Mouse (Mus musculus) c-Kit-positive CD71-negative TER-119-negative erythroid progenitor cells, embryonic 14.5 days (primary cell): ENCODE measurements around the gene Aipl1.

ENCODE experiments used
- DNase-seq: peaks from one replicate; pipeline ENCODE4 v3.0.0-alpha.2; 2013; ENCODE audit warnings: low read depth

Aipl1 gene

DNA sequence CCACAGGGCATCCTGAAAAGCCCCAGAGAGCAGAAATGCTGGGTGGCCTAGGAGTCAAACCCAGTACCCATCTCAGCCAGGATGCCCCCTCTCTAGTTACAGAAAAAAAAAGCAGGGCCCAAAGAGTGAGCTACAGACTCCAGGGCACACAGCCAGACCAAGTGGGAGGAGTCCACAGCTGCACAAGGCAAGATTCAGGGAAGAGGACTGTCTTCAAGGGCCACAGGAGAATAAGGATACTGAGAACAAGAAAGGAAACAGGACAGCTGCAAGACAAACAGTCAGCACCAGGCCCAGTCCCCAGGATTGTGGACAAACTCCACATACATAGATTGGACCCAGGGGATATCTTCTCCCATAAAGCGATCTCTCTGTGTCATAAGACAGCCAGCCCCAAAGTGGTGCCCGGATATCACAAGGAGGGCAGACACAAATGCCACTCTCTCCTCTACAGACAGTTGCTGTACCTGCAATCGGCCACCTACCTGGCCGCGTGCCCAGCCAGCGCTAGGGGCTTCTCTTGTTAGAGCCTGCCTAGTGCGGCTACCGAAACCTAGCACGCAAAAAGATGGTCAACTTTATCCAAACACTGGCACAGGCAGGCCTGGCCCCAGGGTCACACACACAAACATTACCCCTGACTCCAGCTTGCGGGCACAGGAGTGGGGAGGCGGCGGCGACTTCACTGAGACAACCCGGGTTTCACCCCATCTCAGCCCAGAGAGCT lies 13.0 kb upstream of the Aipl1 start:
- no peak for DNase-seq

DNA sequence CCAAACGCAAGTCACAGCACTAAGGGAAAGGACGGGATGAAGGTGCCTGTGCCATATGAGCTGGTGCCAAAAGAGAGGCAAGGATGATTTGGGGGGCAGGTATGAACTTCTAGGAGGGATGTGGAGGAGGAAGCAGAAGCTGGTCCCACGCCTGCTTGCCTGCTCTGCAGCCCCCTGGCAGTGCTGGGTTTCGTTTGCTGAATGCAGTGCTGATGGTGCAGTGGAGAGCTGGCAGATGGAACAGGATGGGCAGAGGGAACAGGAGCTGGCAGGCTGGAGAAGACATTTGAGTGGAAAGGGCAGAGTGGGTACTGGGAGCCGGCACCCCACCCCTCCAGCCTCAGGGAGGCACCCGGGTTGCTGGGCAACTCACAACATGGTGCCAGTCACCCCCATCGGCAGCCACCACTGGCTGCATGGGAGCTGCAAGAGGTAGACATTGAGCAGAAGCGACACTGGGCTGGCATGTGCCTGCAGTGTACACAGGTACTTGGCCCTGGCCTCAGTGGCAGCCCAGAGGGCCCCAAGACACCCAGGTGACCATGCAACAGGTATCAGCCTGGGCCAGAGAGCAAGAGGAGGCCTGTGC lies 12.0 kb upstream of the Aipl1 start:
- DNase-seq: no peak

DNA sequence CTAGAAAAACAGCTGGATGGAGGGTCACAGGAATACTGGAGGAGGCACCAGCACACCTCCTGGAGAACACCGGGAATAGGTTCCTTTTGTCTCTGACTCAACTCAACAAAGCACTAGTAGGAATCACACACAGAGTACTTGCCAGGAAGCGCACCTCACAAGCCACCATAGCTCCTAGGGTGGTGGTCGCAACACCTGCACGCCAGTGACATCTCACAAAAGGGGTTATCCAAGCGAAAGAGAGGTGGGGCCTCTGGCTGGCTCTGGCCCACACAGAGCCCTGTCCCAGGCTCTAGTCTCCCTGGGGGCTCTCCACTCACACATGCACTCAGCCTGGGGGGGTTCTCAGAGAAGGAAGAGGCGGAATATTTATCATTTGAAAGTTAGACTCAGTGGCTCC lies 11.4 kb upstream of the Aipl1 start:
- no peak for DNase-seq

DNA sequence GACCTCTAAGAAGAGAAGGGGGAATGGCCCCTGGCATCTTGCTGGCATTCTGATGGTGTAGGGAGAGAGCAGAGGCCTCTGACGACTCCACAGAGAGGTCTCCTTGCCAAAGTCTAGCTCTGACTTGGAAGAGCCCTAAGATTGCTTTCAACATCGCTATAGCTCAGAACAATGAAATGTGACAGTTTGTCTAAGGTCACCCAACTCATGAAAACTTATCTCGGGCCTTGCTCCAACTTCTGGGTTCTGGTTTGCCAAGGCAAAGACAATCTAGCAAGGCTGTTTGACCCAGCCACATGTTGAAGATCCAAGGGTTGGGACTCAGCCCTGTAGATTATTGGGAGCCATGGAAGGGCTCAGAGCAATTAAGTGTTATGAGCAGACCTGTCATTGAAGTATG lies 6.9 kb upstream of the Aipl1 start:
- no peak for DNase-seq

DNA sequence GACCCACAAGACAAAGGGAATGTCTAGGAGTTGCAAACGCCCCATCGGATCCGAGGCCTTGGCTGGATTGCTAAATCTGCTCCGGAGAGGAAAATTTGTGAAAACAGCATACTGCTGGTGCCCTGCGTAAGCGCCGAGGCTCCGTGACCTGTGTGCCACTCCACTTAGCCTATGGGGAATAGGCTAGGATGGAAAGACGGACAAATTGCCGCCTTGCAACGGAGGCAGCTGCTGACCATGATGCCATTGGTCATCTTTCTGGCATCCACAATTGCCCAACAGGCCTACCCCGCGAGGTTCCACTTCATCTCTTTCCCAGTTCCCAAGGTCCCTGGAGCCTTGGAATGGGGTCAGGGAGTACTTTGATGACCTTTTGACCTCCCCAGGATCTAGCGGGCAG lies 5.3 kb upstream of the Aipl1 start:
- DNase-seq: no peak

DNA sequence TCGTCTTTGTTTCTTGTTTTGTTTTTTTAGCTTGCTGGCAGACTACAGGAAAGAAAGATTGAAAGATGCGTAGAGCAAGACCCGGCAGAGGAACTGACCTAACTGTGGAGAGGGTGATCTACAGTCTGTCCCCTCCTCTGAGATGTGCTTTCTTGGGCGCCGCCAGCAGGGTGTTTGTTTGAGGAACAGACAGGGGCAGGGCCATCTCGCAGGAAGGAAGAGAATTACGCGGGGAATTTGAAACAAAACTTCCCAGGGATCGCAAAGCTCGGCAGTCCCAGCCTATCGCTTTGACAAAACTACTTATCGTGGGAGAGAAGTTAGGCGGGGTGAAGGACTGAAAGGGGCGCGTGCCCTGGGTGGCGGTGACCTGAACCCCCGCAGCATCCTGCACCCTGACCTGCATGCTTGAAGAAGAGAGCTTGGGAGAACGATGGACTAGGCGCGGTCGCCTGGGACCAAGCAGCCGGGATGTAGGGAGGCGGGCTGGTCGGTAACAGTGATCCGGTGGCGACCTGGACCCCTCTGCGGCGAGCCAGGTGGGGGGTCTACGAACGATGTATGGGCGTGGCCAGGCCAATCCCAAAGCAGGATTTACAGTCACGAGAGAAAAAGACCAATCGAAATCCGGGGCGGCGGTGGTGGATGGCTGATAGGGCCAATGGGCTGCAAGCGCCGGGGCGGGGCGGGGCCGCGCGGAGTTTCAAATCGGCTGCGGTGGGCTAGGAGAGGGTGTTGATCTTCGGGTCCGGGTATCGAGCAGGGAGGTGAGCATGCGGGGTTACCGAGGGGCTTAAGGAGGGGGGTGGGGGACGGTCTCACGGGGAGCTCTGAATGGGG lies 4.7 kb upstream of the Aipl1 start, which contains the start of gene Pimreg:
TSS of gene Pimreg (plus strand) at position 265 of the 840 bp plus-strand sequence.
- DNase-seq: peak; percentile 74

DNA sequence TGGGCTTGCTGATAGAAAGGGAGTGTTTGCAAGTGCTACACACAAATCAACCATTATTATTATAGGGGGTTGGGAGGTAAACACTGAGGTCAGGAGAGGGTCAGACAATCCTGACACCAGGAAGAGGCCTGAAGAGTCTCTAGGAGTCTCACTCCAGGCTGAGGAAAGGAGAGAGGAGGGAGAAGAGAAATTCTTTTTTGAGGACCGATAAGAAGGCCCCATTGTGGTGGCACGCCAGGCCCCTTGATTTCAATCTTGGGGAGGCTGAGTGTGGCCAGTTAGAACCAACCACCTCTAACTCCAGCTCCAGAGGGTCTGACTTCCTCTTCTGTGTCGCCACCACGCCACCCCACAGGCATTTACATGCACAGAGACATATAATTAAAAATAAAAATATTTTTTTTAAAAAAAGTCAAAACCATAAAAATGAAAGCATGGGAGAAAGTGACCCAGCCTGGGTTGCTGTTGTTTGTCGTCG lies 4.0 kb upstream of the Aipl1 start:
- DNase-seq: no peak

DNA sequence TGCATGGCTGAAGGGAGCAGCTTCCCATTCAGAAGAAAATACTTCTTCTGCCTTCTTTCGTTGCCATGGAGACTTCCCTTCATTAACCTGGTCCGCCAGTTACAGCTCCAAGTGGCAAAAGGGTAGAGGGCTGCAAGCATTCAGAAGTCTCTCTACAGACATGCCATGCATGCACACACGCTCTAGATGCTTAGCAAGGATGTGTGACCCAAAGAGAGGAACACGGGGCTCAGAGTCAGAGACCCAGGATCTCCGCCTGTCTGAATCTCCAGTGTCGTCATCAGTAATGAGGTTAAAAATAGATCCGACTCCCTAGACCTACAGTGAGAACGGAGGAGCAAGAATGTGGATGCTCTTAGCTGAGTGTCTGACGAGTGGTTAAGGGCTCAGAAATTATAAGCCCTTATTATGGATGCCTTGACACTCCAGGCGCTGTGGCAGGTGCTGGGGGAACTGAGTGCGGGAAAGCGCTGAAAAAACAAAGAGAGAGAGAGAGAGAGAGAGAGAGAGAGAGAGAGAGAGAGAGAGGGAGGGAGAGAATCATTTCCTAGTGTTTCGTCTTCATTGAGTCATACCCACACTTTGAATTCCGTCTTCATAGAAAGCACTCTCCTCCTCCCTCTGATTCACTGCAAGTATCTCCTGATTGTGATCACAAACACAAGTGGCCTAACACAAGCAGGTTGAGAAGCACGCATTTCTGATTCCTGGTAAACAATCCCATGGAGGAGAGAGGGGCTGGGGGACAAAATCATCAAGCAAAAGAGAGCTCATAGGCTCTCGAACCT lies 2.5 kb upstream of the Aipl1 start:
- no peak for DNase-seq

DNA sequence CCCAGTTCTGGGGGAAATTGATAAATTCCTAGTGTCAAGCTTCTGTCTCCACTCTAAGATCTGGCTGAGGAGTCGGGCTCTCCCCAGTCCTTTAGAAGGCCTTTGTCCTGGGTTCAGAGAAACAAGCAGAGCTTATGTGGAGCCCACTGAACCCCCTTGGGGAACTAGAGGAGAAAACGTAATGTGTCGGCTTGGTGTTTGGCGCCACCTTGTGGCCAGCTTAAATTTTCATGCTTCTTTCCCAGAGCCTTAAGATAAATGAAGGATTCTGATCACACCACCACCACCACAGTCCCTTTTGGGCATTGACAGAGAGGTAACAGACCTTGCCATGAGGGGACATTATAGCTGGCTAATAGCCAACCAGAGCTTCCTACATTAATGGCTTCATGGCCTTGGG lies 687 bp upstream of the Aipl1 start:
- peak; percentile 76 for DNase-seq

DNA sequence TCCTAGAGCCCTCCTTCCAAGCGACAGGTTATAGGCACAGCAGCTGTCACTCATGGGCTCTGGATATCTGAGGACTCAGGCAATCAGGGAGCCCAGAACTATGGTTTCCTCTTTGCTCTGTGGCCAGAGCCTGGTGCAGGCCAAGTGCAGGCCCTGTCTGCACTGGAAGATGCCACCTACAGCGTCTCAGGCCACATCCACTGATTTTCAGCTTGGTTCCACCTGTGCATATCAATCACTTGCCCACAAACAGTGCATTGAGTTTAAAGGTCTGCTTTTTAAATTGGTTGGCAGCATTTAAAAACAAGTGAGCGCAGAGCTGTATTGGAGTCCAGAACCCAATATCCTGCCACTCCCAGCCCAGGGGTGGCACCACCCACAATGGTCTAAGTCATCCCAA lies 4.7 kb downstream of the Aipl1 start:
- no peak for DNase-seq

DNA sequence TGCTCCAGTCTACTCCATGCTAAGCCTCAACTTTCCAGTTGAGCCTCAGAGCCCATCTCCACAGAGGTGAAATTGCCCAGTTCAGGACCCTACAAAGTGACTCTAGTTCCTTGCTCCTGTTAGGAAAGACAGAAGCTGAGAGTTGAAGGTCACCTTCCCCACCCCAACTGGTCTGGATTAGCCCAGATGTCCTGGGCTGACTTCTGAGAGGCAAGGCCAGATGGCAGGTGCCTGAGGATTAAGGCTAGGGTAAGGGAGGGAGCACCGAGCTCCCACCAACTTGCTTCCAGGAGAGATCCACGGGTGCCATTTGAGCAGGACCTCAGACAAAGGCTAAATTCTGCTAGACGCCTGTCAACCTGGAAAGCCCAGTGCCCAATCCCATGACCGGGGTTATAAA lies 5.2 kb downstream of the Aipl1 start:
- no peak for DNase-seq

DNA sequence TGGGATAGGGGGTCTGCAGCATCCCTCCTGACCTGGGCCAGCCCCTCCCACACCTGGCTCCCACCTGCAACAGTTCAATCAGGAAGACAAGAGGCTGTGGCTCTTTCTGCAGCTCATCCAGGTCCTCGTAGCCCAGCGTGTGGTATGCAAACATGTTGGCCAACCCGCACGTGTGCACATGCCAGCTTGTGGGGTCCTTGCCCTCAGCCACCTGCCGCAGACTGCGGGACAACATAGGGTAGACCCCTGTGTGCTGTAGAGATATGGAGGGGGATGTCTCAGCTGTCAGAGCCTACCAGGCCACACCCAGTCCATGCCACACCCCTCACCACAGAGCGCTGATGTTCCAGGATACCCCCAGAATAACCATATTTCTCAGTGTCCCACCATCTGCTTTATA lies 6.0 kb downstream of the Aipl1 start:
- no peak for DNase-seq

DNA sequence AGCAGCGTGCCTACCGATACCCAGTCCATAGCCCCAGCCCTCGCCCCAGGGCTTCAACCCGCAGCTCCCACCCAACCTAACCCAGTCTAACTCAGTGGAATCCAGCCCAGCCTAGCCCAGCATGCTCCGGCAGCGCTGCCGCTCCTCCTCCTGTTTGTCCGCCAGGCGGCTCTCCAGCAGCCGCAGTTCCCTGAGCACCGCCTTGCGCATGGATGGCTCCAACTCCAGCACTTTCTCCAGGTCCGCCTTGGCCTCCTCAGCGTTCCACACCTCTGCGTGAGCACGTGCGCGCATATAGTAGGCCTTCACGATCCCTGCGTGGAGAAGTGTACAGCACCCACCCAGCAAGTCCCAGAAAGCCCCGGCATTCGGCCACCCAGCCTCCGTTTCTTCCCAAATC lies 8.2 kb downstream of the Aipl1 start:
- DNase-seq: no peak

DNA sequence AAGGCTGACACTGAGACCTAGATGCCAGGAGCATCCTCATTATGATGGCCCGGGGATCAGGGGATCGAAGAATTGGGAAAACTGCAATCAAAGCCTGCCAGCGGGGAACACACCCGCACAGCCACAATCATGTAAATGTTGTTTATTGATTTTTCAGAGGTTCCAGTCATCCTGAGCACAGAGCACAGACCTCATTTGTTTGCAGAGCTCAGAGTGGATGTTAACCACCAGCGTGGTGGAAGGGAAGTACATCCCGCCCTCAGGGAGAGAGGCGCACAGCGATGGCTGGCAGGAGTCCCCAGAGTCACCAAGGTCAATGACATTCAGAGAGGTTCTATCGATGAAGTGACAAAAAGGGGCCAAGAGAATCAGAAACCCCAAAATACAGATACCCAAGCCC lies 9.5 kb downstream of the Aipl1 start:
- no peak for DNase-seq

DNA sequence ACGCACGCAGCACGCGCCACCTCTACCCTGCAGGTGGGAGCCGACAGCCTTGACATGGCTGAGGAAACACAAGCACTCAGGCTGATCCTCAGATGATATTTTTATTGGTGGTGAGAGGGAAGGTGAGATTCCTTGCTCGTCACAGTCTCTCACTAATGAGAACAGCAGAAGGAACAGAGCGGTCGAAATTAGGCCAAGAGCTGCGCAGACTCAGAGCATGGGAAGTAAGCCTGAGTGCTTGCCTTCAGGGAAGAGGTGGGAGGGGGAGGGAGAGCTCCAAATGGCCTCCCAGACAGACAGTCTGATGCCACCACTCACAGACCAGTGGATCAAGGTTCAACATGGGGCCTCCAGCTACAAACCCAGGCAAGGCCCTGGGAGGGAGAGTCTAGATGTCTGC lies 10.8 kb downstream of the Aipl1 start:
- DNase-seq: no peak

DNA sequence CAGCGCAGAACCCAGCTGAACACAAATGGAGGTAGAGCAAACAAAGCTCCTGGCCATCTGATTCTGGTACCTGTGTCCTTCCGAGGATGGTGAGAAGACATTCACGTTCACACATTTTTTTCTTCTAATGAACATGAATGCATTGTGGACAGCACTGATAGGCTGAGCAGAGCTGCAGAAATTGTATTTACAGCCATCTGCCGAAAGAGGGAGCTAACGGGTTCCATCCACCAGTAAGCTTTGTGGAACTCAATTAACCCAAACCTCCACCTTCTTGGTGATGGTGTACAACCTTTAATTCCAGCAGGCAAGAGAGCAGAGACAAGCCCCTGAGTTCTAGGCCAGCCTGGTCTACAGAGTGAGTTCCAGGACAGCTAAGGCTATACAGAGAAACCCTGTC lies 11.5 kb downstream of the Aipl1 start:
- DNase-seq: peak; percentile 49

DNA sequence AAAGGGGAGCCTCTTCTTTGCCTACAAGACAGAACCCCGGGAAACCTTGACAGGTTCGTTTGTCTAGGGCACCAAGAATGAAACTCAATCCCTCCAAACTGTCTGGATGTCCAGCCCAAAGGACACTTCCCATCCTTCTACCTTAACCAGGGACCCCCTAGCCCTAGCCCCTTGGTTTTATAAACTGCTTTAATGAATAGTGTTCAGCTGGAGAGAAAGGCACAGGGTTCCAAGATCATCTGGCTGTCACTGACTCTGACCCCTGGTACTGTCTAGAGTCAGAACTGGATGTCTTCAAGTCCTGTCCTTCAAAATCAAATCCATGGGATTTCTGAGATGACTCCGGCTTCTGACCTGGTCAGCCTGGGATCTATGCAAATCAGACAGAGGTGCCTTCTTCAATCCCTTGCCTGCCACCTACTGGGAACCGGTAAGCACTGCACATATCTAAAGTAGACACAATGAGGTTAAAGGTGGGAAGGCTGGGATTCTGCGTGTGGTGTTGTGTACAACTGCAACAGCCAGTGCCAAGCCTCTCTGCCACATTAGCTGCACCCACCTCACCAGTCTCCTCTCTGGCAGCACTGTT lies 13.0 kb downstream of the Aipl1 start:
- DNase-seq: peak; percentile 60

DNA sequence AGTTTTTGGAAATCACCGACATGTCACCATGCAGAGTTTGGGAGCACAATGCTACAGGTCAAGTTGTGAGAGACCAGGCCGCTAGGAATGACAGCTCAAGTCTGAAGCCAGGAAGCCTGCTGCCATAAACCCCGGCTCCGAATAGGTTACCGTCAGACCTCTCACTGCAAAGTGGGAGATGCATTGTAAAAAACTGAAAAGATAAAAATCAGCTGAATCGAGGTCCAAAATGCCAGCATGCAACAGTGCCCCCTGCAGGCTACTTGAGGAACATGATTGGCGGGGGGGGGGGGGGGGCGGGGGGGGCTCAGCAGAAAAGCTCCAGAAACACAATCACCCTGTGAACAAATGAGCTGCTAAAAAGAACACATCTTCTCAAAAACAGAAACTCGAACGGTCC lies 13.7 kb downstream of the Aipl1 start:
- no peak for DNase-seq

DNA sequence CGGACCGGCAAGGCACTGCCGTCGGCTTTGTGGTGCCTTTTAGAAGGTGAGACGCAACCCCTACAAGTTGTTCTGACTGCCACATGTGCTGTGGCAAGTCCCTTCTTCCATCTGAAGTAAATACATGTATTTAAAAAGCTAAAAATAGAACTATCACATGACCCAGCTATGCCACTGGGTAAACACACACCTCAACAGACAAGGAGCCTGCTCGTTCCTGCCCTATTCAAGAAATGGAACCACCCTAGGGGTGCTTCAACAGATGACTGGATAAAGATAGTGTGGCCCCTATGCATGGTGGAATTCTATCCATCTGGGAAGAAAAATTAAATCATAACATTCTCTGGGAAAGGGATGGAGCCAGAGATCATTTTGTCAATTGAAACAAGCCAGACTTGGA lies 14.5 kb downstream of the Aipl1 start:
- DNase-seq: no peak

DNA sequence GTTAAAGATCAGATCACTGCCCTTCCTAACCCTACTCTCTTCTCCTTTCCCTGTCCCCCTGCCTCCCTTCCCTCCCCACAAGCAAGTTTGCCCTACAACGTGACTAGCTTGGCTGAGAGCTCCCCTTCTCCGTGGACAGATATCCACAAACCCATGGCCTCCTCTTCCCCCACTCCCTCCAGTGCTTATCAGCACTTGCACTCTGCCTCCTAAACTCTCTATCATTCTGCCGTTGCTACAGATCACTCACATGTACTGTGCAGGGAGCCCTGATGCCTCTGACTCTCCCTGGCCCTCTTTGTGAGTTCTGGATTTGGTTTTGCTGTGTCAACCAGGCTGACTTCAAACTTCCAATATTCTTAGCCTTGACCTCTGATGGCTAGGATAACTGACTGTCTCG lies 16.3 kb downstream of the Aipl1 start:
- DNase-seq: no peak

DNA sequence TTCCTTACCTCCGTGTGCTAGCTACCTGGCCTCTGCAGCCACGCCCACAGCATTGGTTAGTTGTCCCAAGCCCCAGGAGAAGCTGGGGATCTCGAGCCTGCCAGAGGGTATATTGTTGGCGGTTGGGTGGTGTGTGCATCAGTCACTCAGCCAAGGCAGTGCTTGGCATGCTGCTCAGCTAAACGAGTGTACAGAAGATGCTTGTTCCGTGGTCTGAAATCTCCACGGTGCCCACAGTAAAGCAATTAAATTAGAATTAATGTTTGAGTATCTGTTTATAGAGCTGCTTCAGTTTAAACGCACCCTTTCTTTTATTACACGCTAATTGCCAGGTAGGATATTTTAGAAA lies 20.1 kb downstream of the Aipl1 start:
- DNase-seq: no peak
